Mouse (Mus musculus) layer of hippocampus, adult 9-11 months (tissue): ENCODE measurements around the gene Otud4.
"Not testable (repeated sequence)": the region's sequence is repeated elsewhere in the genome, so short reads cannot be mapped to it uniquely, and the experiment has no call there.

Experiments
- DNase-seq: peaks from one replicate; pipeline ENCODE4 v3.0.0; 2022

Otud4 gene

GRCm38 (mm10) chr8:79639586-79640451 is at the start of gene Otud4:
Gene Otud4, plus strand, starts transcription at chr8:79639618.
- DNase-seq, result peak; percentile 54

- no peak for DNase-seq
Measured at GRCm38 (mm10) chr8:79600962-79601361, 38.5 kb upstream of the Otud4 start.

- DNase-seq, result not testable (repeated sequence)
Measured at GRCm38 (mm10) chr8:79603204-79603603, 36.2 kb upstream of the Otud4 start.

- DNase-seq, result no peak
Measured at GRCm38 (mm10) chr8:79606225-79606624, 33.2 kb upstream of the Otud4 start.

GRCm38 (mm10) chr8:79606751-79607300 is 32.6 kb upstream of the Otud4 start:
- DNase-seq, result no peak

GRCm38 (mm10) chr8:79608701-79609100 is 30.7 kb upstream of the Otud4 start:
- DNase-seq, result no peak

- no peak for DNase-seq
Measured at GRCm38 (mm10) chr8:79610268-79610667, 29.1 kb upstream of the Otud4 start.

- DNase-seq, result no peak
Measured at GRCm38 (mm10) chr8:79612298-79612697, 27.1 kb upstream of the Otud4 start.

GRCm38 (mm10) chr8:79612965-79613364 is 26.5 kb upstream of the Otud4 start:
- DNase-seq, result peak; percentile 44

GRCm38 (mm10) chr8:79615741-79616350 is 23.6 kb upstream of the Otud4 start:
- no peak for DNase-seq

GRCm38 (mm10) chr8:79618906-79619305 is 20.5 kb upstream of the Otud4 start:
- no peak for DNase-seq

- DNase-seq, result no peak
Measured at GRCm38 (mm10) chr8:79619353-79619752, 20.1 kb upstream of the Otud4 start.

- DNase-seq, result no peak
Measured at GRCm38 (mm10) chr8:79620000-79620399, 19.4 kb upstream of the Otud4 start.

GRCm38 (mm10) chr8:79620489-79621276 is 18.7 kb upstream of the Otud4 start:
- no peak for DNase-seq

GRCm38 (mm10) chr8:79622346-79622745 is 17.1 kb upstream of the Otud4 start:
- DNase-seq, result no peak

- no peak for DNase-seq
Measured at GRCm38 (mm10) chr8:79623351-79623750, 16.1 kb upstream of the Otud4 start.

- DNase-seq, result no peak
Measured at GRCm38 (mm10) chr8:79624416-79624815, 15.0 kb upstream of the Otud4 start.

GRCm38 (mm10) chr8:79626213-79626612 is 13.2 kb upstream of the Otud4 start:
- no peak for DNase-seq

- no peak for DNase-seq
Measured at GRCm38 (mm10) chr8:79635491-79635890, 3.9 kb upstream of the Otud4 start.

GRCm38 (mm10) chr8:79636151-79636550 is 3.3 kb upstream of the Otud4 start:
- DNase-seq, result no peak

- no peak for DNase-seq
Measured at GRCm38 (mm10) chr8:79637237-79637636, 2.2 kb upstream of the Otud4 start.

GRCm38 (mm10) chr8:79638001-79638706 is 1.3 kb upstream of the Otud4 start:
- peak; percentile 6 for DNase-seq
